Mouse (Mus musculus) spleen, adult 2 months (tissue): ENCODE measurements around the gene Arpp21. TPM values are rescaled to one million over a fixed set of nuclear protein-coding genes. Genes with fewer than 3 reads are reported as not detected.

Experiments used
- DNase-seq, 2 experiments: peaks; one replicate each; pipeline versions ENCODE4 v3.0.0 to v3.0.0-alpha.2; 2012 to 2021; ENCODE audit warnings: low spot score in 2 of 2, low read depth in 1 of 2
- H3K27ac ChIP-seq: fragments of 200-500 bp; 2 replicates; pipeline ENCODE4 v1.5.1; 2012; ENCODE audit warnings: low read length, inconsistent platforms; ENCODE audit not compliant: insufficient read depth
- H3K27me3 ChIP-seq: fragments of 200-500 bp; 2 replicates; pipeline ENCODE4 v1.6.1; 2012; ENCODE audit warnings: mild to moderate bottlenecking, moderate library complexity, low read length, inconsistent platforms; ENCODE audit not compliant: control insufficient read depth, insufficient read depth
- H3K36me3 ChIP-seq: fragments of 200-500 bp; 2 replicates; pipeline ENCODE4 v1.6.1; 2012; ENCODE audit warnings: mild to moderate bottlenecking, low read length, inconsistent platforms; ENCODE audit not compliant: control insufficient read depth, insufficient read depth
- H3K4me1 ChIP-seq: fragments of 200-500 bp; 2 replicates; pipeline ENCODE4 v1.6.1; 2011; ENCODE audit warnings: inconsistent platforms; ENCODE audit not compliant: control insufficient read depth, insufficient read depth, insufficient read length
- H3K4me3 ChIP-seq: fragments of 200-500 bp; 2 replicates; pipeline ENCODE4 v1.5.1; 2011; ENCODE audit warnings: mild to moderate bottlenecking, inconsistent platforms; ENCODE audit not compliant: insufficient read depth, insufficient read length; ENCODE audit errors: extremely low read depth
- CTCF ChIP-seq: fragments of 200-500 bp; IDR thresholded peaks from 2 replicates; pipeline ENCODE4 v1.5.1; 2011; ENCODE audit warnings: mild to moderate bottlenecking, inconsistent platforms; ENCODE audit not compliant: insufficient read depth, insufficient read length, insufficient replicate concordance; ENCODE audit errors: extremely low read depth
- POLR2A ChIP-seq: fragments of 200-500 bp; IDR thresholded peaks from 2 replicates; pipeline ENCODE4 v1.6.1; 2011; ENCODE audit warnings: low read depth, low read length, inconsistent platforms
- WGBS: fragments of 180-500 bp; shearing (Covaris S2); methylation state at CpG from one replicate; pipeline ENCODE4 v1.1.7; 2018; 5-methylcytosine and 5-hydroxymethylcytosine counted together
- polyA plus RNA-seq: library from polyadenylated mRNA; depleted of rRNA; stranded (reverse); fragments of >200 nt; gene quantifications from 2 replicates; pipeline ENCODE4 v1.2.3, GENCODE M21; 2012

Gene Arpp21
- polyA plus RNA-seq, 1 experiment: 0.42 TPM

DNA sequence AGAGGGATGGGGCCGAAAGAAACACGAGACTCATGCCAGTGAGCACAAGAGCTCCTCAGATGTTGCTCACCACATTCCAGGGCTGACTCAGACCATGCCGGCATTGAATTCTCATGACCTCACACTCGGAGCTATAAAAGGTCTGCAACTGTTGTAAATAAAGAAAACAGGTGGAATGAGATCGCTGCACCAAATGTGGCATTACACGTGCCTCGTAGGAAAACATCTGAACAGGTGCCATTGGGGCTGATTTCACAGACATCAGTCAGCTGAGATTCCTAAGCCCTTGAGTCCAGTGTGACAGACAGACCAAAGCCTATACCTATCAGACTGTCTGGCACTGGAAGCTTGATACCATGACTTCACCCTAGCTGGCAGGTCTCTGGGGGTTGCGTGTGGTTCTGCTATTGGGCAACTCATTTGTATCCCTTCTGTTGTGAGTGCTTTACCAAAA lies 212.1 kb downstream of the Arpp21 start:
- H3K36me3 ChIP-seq: no peaks in the 10 kb centered on the region
- H3K27ac ChIP-seq: no peak overlapping the region
- WGBS: 92% methylated on average over 8 of the region's 8 CpGs
- DNase-seq: no peak
- no peaks in the 10 kb centered on the region for H3K4me1 ChIP-seq
- H3K27me3 ChIP-seq: no peaks in the 10 kb centered on the region
- TF ChIP-seq CTCF (no peak), POLR2A (no peak)
- no peak overlapping the region for H3K4me3 ChIP-seq

- no peaks in the 10 kb centered on the region for H3K27me3 ChIP-seq
- H3K36me3 ChIP-seq: no peaks in the 10 kb centered on the region
- H3K27ac ChIP-seq: no peak overlapping the region
- TF ChIP-seq POLR2A (no peak), CTCF (no peak)
- WGBS: 90% methylated on average over 5 of the region's 5 CpGs
- no peaks in the 10 kb centered on the region for H3K4me1 ChIP-seq
- DNase-seq: no peak
- no peak overlapping the region for H3K4me3 ChIP-seq
Observed at GRCm38 (mm10) chr9:112023111-112023510, 212.6 kb downstream of the Arpp21 start.
